Mouse (Mus musculus): Measurements from ENCODE around the gene Cdc14b. TPM values are rescaled to one million over a fixed set of nuclear protein-coding genes. Genes with fewer than 3 reads are reported as not detected.

Cdc14b gene
- total RNA-seq, 2 experiments from 2014 or later = 4.6 to 6.0 TPM

DNA sequence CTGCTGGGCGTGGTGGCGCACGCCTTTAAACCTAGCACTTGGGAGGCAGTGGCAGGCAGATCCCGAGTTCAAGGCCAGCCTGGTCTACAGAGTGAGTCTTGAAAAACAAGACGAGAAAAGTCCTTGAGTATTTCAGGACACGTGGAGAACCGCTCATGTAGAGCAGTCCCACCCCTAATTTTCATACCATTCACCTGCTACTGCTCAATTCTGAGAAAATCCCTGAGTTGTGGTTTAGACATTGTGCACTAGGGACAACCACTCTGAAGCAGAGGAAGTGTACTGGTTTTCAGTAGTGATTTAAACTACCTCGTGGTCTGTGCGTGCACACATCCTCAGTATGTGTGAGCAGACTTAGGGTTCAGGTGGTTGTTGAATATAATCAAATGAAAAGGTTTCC lies 89.5 kb downstream of the Cdc14b start:
- intact Hi-C loops (cut with DNase I) = no loop called here
- DNase-seq (ENCODE audit: low spot score in 2 of 2) = no peak

DNA sequence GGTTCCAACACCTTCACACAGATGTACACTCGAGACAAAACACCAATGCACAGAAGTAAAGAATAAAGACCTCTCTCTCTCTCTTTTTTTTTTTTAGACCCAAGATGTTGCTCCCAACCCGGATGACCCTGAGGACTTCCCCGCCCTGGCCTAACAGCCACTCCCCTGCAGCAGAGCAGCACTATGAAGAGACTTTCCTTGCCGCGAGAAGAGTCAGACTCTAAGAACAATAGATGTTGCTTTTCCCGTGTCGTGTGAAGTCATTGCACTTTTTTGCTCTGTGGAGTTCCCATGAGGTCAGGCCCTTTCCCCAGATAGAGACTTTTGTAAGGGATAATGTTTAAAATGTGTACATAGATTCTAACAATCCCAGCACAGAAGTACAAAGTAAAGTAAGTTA lies 89.9 kb downstream of the Cdc14b start:
- intact Hi-C loops (cut with DNase I) = no loop called here
- DNase-seq (ENCODE audit: low spot score in 2 of 2) = no peak

DNA sequence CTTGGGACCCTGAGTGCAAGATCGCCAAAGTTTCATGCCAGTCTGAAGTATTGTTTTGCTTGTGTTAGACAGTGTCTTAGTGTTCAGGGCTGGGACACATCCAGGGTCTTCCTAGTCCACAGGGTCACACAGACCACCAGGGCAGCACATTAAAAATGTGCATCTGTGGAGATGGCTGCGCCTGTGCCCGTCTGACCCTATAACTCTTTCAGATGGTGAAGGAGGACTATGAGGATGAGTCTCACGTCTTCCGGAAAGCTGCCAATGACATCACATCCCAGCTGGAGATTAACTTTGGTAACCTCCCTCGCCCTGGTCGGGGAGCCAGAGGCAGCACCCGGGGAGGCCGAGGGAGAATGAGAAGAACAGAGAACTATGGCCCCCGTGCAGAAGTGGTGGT lies 90.7 kb downstream of the Cdc14b start:
- DNase-seq (ENCODE audit: low spot score in 2 of 2) = no peak
- intact Hi-C loops (cut with DNase I) = no loop called here

DNA sequence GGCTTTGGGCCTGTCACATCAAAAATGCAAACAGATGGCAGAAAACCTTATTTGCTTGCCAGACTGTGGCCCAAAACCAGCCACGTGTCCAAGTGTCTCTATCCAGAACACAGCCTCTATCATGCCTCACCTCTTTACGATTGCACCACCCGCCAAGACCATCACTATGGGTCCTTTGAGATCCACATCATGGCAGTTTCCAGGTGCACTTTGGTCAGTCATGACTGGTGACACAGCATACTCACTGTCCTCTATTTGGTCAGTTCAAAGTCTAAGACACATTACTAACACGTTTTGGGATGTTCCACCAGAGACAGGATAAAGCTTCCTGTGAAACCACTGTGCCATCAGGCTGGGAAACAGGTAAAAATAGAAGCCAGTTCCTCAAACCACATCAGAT lies 91.5 kb downstream of the Cdc14b start:
- no peak for DNase-seq (ENCODE audit: low spot score in 2 of 2)
- intact Hi-C loops (cut with DNase I) = no loop called here

DNA sequence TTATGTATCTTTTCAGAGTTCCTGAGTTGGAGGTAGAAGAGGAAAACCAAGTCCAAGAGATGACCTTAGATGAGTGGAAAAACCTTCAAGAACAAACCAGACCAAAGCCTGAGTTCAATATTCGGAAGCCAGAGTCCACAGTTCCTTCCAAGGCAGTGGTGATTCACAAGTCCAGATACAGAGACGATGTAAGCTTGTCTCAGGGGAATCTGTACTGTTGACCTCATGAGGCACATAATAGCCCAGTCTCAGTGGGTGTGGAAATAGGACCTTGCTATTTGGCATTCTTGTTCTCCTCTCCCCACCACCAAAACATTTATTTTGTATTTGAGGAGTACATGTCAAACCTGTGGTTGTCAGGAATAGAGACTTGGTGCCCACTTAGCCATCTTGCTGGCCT lies 93.0 kb downstream of the Cdc14b start:
- DNase-seq (ENCODE audit: low spot score in 2 of 2) = no peak
- intact Hi-C loops (cut with DNase I) = no loop called here

DNA sequence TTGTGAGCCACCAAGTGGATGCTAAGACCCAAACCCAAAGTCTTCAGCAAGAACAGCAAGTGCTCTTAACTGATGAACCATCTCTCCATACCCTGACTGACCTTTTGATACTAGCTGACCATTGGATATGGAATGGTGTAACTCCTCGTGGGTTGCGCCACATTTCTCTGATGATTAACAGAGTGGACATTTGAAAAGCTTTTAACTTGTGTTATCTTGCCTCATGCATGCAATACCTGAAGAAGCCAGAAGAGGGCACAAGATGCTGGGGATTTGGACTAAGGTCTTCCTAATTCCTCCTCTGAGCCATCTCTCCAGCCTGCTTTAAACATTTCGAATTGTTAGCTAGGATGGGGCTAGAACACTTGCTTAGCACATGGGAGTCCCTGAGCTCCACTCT lies 94.2 kb downstream of the Cdc14b start:
- intact Hi-C loops (cut with DNase I) = loop anchor here (2.0 kb wide), 1 partner anchor 128 kb away; no protein-coding TSS in a partner anchor
- peak; percentile 60 to 75 for DNase-seq (ENCODE audit: low spot score in 2 of 2)

DNA sequence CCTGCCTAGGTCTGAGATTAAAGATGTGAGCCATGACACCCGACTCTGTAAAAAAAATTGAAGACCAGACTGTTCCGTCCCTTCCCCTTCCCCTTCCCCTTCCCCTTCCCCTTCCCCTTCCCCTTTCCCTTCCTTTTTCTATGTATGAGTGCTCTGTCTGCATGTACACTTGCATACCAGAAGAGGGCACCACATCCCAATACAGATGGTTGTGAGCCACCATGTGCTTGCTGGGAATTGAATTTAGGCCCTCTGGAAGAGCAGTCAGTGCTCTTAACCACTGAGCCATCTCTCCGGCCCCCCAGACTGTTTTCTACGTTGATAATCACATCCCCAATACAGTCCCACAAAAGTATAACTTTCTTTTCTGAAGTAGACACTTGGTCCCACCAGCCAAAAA lies 94.8 kb downstream of the Cdc14b start:
- no peak for DNase-seq (ENCODE audit: low spot score in 2 of 2)
- intact Hi-C loops (cut with DNase I) = loop anchor here (2.0 kb wide), 1 partner anchor 129 kb away; no protein-coding TSS in a partner anchor

DNA sequence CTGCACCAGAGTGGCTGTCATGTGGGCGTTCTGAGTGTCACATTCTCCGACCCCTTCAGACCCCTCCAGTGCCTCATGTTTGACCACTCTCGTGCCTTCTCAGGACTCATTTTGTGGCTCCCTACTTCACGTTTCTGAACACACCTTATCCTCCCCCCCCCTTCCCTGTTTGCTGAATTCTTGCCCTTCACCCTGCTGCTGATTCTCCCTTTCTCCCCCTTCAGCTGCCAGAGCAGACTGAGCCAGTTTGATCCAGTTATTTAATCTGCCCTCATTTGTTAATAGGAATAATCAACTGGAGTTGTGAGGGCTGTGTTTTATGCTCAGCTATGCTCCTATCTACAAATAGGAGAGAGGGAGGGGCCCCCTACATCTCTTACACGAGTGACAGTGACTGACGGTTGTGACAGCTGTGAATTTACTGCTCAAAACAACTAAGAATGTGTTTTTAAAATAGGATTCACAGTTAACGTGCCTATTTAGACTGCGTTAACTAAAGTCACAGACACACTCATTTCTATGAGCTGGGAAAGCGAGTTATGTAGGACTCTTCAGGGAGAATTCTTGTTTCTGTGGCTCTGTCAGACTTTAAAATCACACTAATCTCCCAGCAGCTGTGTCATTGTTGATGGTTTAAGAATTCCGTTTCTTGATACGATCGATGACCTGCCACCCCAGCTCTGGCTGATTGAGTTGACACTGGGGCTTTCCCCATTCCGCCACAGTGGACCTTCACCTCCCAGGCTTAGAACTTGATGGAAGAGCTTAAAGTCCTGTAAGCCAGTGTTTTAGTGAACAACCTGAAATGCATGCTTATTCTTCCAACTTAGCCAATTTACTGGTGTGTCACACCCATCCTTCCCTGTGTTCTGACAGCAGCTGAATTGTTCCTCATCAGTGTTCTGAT lies 96.1 kb downstream of the Cdc14b start:
- intact Hi-C loops (cut with DNase I) = no loop called here
- no peak for DNase-seq (ENCODE audit: low spot score in 2 of 2)

DNA sequence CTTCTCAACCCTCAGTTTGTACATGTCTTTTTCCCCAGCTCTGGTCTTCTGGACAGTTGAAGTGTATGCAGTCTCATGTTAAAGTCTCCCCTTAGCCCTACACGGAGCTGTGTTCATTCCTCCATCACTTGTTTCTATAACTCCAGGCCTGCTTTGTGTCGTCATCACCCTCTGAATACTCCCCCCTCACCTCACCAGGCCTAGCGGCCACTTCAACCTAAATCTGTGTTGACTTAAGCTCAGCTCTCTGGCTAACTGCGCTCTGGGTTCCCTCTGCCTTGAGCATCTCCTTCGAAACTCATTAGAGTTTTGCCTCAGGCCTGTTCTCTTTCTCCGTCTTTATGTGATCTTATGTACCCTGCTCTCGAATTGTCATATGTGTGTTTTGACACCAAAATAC lies 97.1 kb downstream of the Cdc14b start:
- intact Hi-C loops (cut with DNase I) = no loop called here

DNA sequence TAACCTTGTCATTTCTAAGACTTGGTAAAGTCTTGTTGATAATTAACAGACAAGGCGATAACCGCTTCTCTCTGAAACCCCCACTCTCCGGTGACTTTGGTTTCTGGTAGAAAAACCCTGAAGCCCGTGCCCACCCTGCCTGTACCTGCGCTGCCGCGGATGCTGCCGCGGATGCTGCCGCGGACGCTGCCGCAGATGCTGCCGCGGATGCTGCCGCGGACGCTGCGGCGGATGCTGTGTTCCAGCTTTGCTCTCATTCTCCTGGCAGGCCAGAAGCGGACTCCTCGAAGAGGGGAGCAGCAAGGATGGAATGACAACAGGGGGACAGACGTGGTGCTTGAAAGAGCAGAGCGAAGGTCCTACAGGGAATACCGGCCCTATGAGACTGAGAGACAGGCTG lies 105.3 kb downstream of the Cdc14b start:
- intact Hi-C loops (cut with DNase I) = no loop called here
- no peak for DNase-seq (ENCODE audit: low spot score in 2 of 2)

More for the DNA sequence above, 97.1 kb downstream of the Cdc14b start:
- DNase-seq (ENCODE audit: low spot score in 2 of 2) = no peak

DNA sequence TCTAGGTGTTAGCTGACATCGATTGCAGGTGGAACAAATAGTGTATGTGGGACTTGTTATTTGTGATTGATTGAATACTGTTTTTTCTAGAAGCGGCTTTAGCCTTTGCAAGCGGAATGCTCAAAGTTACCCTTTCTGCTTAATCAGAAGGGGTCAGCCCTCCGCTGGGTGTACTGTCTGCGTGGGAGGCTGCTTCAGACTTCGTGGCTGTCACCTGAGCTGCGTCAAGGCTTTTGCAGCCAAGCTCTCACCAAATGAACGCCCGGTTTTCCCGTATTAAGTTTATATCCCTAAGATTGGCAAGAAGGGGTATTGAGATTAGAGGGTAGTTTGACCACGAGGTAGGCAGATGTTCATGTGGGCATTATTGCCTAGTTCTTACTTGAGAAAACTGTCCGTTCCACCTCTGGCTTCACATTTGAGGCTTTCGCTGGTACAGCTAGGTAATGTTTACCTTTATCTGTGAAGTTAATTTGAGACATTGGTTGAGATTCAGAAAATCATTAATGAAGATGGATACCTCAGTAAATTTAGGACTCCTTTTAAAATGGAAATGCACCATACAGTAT lies 111.9 kb downstream of the Cdc14b start:
- intact Hi-C loops (cut with DNase I) = no loop called here
- no peak for DNase-seq (ENCODE audit: low spot score in 2 of 2)

DNA sequence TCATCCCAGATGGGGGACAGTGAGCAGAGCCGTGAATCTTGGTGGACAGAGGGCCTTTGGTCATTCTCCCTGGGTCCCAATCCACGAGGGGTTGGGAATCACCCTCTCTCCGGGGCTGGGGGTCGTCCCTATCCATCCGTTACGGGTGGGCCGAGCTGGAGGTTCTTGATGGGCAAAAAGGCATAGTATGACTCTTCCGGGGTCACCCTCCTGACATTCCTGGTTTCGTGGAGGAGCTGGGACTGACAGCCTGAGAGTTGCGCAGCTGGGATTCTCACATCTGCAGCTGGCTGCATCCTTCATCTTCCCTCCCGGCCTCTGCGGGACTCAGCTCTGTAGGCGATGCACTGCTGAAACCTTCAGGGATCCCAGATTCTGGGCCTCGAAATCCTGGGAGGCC lies 112.5 kb downstream of the Cdc14b start:
- peak in 1 of 2 experiments; percentile 30 for DNase-seq (ENCODE audit: low spot score in 2 of 2)
- intact Hi-C loops (cut with DNase I) = no loop called here

DNA sequence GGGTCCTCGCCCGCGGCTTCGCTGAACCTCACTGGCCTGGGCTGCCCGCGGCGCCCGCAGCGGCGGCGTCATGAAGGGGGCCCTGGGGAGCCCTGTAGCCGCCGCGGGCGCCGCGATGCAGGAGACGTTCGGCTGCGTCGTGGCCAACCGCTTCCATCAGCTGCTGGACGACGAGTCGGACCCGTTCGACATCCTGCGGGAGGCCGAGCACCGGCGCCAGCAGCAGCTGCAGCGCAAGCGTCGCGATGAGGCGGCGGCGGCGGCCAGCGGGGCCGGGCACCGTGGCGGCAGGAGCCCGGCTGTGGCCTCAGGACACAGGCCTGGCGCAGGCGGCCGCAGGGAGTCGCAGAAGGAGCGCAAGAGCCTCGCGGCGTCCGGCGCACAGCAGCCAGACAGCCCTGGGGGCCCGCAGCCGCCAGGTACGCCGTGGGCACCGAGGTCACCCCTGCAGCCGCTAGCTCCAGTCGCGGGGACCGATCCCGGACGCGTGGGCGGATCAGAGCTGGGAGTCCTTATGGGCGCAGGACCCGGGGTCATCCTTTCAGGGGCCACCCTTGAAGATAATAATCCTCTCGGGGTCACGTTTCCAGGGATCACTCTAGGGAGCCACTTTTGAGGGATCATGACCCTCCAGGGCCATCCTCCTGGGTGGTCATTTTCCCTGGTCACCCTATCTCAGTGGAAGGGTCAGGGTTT lies 113.0 kb downstream of the Cdc14b start:
- DNase-seq (ENCODE audit: low spot score in 2 of 2) = peak; percentile 44 to 47
- intact Hi-C loops (cut with DNase I) = no loop called here

DNA sequence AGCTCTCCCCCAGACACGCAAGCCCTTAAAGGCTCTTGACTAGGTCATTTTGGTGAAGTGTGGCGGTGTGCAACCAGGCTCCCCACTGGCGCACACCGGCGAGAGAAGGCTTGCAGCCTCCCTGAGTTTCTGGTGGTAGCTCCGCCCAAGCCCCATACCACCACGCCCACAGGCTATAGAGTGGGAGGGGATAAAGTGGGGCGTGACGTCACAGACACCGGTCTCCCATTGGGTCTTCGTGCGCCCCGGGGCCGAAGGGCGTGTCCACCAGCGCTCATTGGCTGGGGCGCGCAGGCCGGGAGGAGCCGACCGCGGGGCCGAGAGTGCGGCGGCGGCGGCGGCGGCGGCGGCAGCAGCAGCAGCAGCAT lies 113.6 kb downstream of the Cdc14b start, which contains the start of gene Habp4:
Habp4 (plus strand) TSS at position 277 of the 368 bp plus-strand sequence.
- intact Hi-C loops (cut with DNase I) = no loop called here
- peak; percentile 98 for DNase-seq (ENCODE audit: low spot score in 2 of 2)

DNA sequence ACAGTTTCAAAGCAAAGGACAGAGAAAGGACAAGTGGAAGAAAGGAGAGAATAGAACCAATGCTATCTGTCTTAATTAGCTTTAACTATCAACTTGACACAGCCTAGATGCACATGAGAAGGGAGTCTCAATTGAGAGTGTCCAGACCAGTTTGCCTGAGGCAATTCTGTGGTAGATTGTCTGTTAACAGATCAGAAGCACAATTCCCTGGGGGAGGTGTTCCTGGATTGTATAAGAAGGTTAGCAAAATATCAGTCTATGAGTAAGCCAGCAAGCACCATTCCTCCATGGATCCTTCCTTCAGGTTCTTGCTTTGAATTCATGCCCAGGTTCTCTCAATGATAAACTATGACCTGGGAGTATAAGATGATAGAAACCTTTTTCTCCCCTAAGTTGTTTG lies 118.1 kb downstream of the Cdc14b start:
- no peak for DNase-seq (ENCODE audit: low spot score in 2 of 2)
- intact Hi-C loops (cut with DNase I) = no loop called here

DNA sequence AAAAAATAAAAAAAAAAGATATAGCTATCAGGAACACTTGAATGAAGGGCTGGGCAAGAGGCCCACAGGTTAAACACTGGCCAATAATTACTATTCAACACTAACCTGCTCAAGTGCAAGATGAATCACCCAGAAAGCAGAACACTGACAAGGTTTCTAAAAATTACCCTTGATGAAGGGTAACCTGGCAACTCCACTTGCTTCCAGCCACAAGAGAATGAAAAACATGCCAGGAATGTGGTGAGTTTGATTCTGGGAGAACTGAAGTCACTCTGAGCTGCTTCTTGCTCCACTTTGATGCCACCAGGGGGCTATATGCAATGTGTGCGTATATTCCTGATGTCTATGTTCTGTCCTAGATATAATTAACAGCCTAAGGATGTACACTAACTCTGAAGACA lies 119.9 kb downstream of the Cdc14b start:
- DNase-seq (ENCODE audit: low spot score in 2 of 2) = peak in 1 of 2 experiments; percentile 28
- intact Hi-C loops (cut with DNase I) = no loop called here

DNA sequence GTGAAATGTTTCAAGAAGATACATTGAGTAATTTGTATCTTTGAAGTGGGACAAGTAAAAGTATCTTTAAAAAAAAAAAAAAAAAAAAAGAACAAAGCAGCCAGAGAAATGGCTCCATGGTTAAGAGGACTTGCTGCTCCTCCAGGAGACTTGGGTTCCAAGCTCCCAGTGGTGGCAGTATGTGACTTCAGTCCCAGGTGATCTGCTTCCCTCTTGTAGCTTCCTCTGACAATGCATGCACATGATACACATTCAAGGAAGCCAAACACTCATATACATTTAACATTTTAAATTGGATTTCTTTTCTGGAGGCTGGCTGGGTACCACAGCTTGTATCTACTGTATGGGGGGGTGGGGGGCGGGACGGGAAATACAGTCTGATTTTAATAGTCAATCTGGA lies 120.4 kb downstream of the Cdc14b start:
- DNase-seq (ENCODE audit: low spot score in 2 of 2) = no peak
- intact Hi-C loops (cut with DNase I) = no loop called here

DNA sequence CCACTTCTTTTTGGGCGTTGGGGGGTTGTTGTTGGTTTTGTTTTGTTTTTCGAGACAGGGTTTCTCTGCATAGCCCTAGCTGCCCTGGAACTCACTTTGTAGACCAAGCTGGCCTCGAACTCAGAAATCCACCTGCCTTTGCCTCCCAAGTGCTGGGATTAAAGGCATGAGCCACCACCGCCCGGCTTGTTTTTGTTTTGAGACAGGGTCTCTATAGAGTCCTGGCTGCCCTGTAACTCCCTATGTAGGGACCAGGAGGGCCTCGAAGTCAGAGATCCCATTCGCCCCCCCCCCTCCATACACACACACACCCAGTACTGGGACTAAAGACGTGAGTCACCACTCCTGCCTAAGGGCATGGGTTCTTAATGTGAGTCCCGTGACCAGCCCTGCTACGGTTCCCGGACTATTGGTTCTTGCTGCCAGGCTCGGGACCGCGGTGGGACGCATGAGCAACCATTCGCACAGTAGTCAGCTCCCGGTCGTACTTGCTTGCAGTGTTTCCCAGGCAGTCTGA lies 121.3 kb downstream of the Cdc14b start:
- intact Hi-C loops (cut with DNase I) = no loop called here
- DNase-seq (ENCODE audit: low spot score in 2 of 2) = peak in 1 of 2 experiments; percentile 23

DNA sequence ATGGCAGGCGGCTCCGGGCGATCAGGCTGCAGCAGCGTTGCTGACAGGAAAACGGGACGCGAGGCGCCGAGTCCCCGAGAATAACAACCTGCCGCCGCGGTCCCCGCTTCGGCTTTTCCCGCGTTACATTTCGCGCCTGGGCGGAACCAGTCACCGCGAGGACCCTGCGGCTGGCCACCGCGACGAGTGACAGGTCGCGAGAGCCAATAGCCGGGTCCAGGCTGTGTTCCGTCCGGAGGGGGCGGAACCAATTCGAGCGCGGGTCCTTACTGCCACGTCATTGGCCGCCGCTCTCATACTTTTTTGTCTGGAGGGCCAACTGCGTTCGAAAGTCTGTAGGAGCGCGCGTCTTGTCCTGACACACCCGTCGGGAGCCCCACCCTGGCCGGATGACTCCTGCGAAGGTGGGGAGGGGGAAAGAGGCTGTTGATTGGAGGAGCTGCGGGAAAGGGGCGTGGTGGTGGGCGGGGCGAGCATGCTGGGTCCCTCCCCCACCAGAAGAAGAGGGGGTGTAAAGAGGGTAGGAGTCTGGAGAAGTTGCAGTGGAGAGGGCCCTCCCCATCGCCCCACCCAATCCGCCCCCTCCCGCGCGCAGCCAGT lies 121.9 kb downstream of the Cdc14b start, which contains the start of gene Zfp367:
Zfp367 (minus strand) TSS at position 120 of the 600 bp plus-strand sequence.
- intact Hi-C loops (cut with DNase I) = no loop called here
- peak; percentile 97 to 98 for DNase-seq (ENCODE audit: low spot score in 2 of 2)

DNA sequence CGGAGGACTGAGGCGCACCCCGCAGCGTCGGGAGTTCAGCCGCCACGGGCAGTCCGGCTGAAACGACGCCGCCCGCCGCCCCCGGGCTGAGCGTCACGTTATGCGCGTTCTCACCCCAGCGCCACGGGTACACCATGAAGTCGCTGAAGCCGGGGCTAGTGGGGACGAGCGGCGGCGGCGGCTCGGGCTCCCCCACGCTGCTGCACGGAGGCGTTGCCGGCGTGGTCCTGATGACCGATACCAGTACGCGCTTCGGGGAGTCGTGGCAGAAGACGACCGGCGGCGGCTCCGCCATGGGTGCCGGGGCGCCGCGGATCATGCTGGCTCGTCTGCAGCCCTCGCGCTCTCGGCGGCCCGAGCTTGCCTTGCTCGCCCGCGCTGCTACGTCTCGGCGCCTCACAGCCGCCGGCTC lies 122.4 kb downstream of the Cdc14b start:
- intact Hi-C loops (cut with DNase I) = no loop called here
- peak; percentile 51 to 67 for DNase-seq (ENCODE audit: low spot score in 2 of 2)
